Mouse (Mus musculus) cerebellum, adult 2 months (tissue): ENCODE measurements around the gene Abhd6. TPM values are rescaled to one million over a fixed set of nuclear protein-coding genes. Genes with fewer than 3 reads are reported as not detected.
A peak's percentile ranks its signal among the peaks of the same experiment; 100 is the strongest.

Source experiments
- DNase-seq, 2 experiments: peaks; one replicate each; pipeline ENCODE4 v3.0.0; 2021
- H3K27ac ChIP-seq: fragments of 200-500 bp; 2 replicates; pipeline ENCODE4 v1.5.1; 2012; ENCODE audit warnings: low read length, control low read depth, inconsistent platforms; ENCODE audit not compliant: insufficient read depth
- H3K27me3 ChIP-seq: fragments of 200-500 bp; 2 replicates; pipeline ENCODE4 v1.6.1; 2012; ENCODE audit warnings: inconsistent platforms, mild to moderate bottlenecking, low read length, moderate library complexity; ENCODE audit not compliant: control insufficient read depth, insufficient read depth
- H3K4me1 ChIP-seq: fragments of 200-500 bp; 2 replicates; pipeline ENCODE4 v1.6.1; 2011; ENCODE audit warnings: low read length; ENCODE audit not compliant: control insufficient read depth, insufficient read depth
- H3K4me3 ChIP-seq: fragments of 200-500 bp; replicated peaks from 2 replicates; pipeline ENCODE3; 2011; ENCODE audit warnings: mild to moderate bottlenecking, low read depth, low read length, control low read depth; ENCODE audit not compliant: insufficient read depth
- CTCF ChIP-seq: fragments of 200-500 bp; IDR thresholded peaks from 2 replicates; pipeline ENCODE4 v1.5.1; 2011; ENCODE audit warnings: low read depth, mild to moderate bottlenecking, control low read depth, low read length, moderate library complexity, borderline replicate concordance; ENCODE audit not compliant: insufficient read depth
- POLR2A ChIP-seq: fragments of 200-500 bp; IDR thresholded peaks from 2 replicates; pipeline ENCODE4 v1.6.1; 2011; ENCODE audit warnings: low read length, control low read depth, borderline replicate concordance; ENCODE audit not compliant: insufficient read depth
- WGBS: fragments of 180-500 bp; shearing (Covaris S2); methylation state at CpG from one replicate; pipeline ENCODE4 v1.1.7; 2018; 5-methylcytosine and 5-hydroxymethylcytosine counted together
- polyA plus RNA-seq: library from polyadenylated mRNA; depleted of rRNA; stranded (reverse); fragments of >200 nt; gene quantifications from 2 replicates; pipeline ENCODE4 v1.2.3, GENCODE M21; 2012

Gene Abhd6
- polyA plus RNA-seq, 1 experiment, result 59.1 TPM

DNA sequence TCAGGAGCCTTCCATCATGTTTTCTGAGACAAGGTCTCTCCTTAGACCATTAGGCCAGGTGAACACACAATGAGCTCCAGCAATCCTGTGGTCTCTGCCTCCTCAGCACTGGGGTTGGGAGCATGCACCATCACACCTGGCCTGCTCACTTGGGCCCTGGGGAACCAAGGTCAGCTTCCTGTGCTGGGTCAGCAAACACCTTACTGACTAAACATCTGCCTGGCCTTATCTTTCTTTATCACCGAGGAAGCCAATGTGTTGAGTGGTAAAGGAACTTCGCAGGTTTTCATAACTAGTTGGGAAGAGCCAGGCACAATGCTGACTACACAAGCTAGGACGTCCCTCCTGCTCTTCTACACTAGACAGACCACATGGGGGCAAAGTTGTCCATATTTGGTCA, 12.7 kb upstream of the Abhd6 start:
- 81% methylated on average over 3 of the region's 3 CpGs for WGBS

DNA sequence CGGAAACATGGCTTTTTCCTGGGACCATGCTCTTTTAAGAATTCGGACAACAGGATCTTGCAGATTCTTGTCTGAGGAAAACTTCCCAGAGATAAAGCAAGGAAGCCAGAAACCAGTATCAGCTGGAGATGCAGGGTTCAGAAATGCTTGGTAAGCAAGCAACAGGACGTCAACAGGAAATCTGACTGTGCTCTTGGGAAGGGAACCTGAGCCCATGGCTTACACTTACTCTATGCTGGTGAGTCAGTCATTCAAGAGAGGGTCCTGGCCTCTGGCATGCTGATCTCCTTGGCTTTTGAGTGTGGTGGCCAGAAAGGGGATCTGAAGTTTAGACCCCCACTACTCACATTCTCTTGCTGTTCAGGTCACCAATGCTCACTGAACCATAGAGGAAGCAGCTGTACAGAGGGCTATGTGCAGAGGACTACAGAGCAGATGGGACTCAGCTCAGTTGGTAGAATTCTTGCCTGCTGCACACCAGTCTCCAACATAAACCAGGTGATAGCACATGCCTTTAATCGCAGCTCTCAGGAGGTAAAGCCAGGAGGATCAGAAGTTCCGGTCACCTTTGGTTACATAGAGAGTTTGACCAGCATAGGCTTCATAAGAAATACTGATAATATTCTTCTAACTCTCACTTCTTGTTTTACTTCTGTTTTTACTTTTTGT, 11.5 kb upstream of the Abhd6 start:
- no peaks in the 10 kb centered on the region for H3K27me3 ChIP-seq
- TF ChIP-seq POLR2A (no peak), CTCF (no peak)
- H3K27ac ChIP-seq, result no peak overlapping the region
- no peak overlapping the region for H3K4me3 ChIP-seq
- no peaks in the 10 kb centered on the region for H3K4me1 ChIP-seq
- DNase-seq, result no peak
- WGBS, result 66% methylated on average over 5 of the region's 5 CpGs

More for the DNA sequence above, 12.7 kb upstream of the Abhd6 start:
- Histone ChIP-seq H3K27me3 (no peaks in the 10 kb centered on the region), H3K4me3 (no peak overlapping the region), H3K27ac (no peak overlapping the region), H3K4me1 (no peaks in the 10 kb centered on the region)
- no peak for TF ChIP-seq POLR2A
- TF ChIP-seq CTCF, result no peak
- no peak for DNase-seq

DNA sequence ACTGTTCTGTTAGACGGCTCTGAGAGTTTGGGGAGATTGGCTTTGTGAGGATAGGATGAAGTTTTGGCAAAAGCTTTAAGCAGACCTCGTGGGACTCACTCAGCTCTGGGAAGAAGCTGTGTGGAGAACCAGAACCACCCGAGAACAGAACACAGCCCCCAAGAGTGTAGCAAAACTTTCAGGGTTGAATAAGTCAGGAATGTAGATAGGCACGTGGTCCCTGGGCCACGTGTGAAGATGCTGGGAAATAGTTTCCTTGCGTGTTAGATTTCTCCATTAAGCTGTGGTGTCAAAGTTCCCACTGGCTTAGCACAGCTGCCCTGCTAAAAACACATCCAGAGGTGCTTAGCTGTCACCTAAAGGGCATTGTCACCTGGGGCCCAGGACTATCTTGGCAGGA, 10.5 kb upstream of the Abhd6 start:
- no peak for TF ChIP-seq CTCF
- TF ChIP-seq POLR2A, result no peak
- WGBS, result 62% methylated on average over 6 of the region's 6 CpGs

DNA sequence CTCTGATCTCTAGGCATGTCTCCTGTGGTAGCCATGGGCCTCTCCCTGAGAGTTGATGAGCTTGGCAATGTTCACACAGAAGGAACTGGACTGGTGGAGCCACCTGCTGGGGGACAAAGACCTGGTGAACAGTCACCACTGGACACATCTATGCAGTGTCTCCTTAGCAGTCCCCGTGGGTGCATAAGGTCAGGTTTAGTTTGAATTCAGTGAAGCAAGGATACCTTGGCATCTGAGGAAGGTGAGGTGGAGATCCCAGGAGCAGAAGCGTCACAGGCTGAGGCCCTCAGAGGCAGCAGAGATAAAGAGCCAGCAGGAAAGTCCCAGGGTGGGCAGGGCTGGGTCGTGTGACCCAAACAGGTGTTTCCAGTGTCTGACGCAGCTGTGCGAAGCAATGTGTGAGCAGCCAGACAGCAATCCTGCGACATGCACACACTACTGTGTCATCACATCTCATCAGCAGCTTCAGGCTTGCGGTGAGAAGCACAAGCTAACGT, 8.4 kb upstream of the Abhd6 start, which contains the start of gene Dnase1l3:
Dnase1l3 (minus strand) TSS at position 303 of the 497 bp plus-strand sequence.
- Histone ChIP-seq H3K4me1 (no peaks in the 10 kb centered on the region), H3K27ac (no peak within 1 kb of the TSS), H3K27me3 (no peaks in the 10 kb centered on the region), H3K4me3 (no peak within 1 kb of the TSS)
- 80% methylated on average over 8 of the region's 8 CpGs for WGBS
- TF ChIP-seq POLR2A, result no peak
- no peak for TF ChIP-seq CTCF
- no peak for DNase-seq

More for the DNA sequence above, 10.5 kb upstream of the Abhd6 start:
- no peaks in the 10 kb centered on the region for H3K4me1 ChIP-seq
- H3K27me3 ChIP-seq, result no peaks in the 10 kb centered on the region
- H3K4me3 ChIP-seq, result no peak overlapping the region
- DNase-seq, result no peak
- no peak overlapping the region for H3K27ac ChIP-seq

DNA sequence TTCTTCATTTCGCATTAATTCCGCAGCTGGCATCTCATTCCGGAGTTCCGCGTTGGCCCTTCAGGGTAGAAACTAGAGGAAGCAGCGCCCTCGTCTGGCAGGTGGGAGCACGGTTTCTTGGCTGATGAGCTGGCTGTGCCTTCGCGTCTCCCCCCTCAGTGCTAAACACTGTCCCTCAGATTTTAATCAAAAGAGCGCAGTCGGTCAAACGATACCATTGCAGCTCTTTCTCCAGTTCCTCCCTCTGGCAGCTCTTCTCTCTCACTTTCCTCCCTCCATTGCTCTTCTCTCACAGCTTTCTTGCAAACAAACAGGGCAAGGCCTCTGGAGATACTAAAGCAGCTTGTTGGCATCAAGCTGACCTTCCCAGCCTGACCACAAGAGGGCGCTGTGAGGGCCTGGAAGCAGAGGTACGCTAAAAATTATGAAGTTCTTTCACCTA, 5.4 kb upstream of the Abhd6 start:
- DNase-seq, result peak; percentile 88 to 93
- no peaks in the 10 kb centered on the region for H3K27me3 ChIP-seq
- TF ChIP-seq POLR2A (no peak), CTCF (peak; percentile 79)
- no peaks in the 10 kb centered on the region for H3K4me1 ChIP-seq
- WGBS, result 2% methylated on average over 15 of the region's 15 CpGs
- H3K27ac ChIP-seq, result no peak overlapping the region
- peak overlapping the region; percentile 9 for H3K4me3 ChIP-seq

DNA sequence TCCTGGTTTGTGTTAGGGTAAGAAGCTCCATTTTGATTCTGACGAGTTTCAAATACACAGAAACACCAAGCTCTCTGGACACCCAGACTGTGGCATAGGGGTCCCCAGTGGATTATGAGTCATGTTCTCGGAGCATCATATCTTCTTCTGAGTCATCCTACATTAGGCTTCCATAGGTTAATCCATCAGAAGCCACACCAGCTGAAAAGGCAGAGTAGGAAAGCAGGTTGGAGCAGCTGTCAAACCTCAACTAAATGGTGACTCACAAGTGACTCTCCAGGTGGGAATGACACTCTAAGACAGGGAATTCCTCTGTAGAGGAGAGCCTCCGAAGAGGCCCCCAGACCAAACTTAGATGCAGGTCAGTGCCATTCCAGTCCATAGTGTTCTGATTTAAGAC, 3.7 kb upstream of the Abhd6 start:
- 86% methylated on average over 3 of the region's 3 CpGs for WGBS

DNA sequence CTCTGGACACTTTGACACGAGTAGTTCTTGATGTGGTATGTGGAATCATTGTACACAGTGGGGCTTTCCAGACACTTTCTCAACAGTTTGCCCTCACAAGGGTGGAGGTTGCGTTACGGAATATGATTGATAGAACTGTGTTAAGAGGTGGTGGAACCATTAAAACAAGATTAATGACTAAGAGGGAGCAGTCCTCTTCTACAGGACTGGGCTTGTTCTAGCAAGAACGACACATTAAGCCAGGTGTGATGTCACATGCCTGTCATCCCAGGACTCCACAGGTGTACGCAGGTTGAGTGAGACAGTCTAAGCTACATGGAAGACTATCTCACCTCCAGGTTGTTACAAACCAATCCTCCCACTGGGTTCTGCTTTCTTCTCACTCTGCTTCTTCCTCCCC, 3.3 kb upstream of the Abhd6 start:
- WGBS, result 87% methylated on average over 5 of the region's 5 CpGs
- DNase-seq, result no peak
- H3K27ac ChIP-seq, result no peak overlapping the region
- H3K4me3 ChIP-seq, result no peak overlapping the region
- H3K27me3 ChIP-seq, result no peaks in the 10 kb centered on the region
- no peak for TF ChIP-seq POLR2A
- TF ChIP-seq CTCF, result no peak
- H3K4me1 ChIP-seq, result no peaks in the 10 kb centered on the region

More for the DNA sequence above, 3.7 kb upstream of the Abhd6 start:
- no peak for DNase-seq
- no peaks in the 10 kb centered on the region for H3K27me3 ChIP-seq
- H3K27ac ChIP-seq, result no peak overlapping the region
- TF ChIP-seq POLR2A (no peak), CTCF (no peak)
- no peaks in the 10 kb centered on the region for H3K4me1 ChIP-seq
- H3K4me3 ChIP-seq, result no peak overlapping the region

DNA sequence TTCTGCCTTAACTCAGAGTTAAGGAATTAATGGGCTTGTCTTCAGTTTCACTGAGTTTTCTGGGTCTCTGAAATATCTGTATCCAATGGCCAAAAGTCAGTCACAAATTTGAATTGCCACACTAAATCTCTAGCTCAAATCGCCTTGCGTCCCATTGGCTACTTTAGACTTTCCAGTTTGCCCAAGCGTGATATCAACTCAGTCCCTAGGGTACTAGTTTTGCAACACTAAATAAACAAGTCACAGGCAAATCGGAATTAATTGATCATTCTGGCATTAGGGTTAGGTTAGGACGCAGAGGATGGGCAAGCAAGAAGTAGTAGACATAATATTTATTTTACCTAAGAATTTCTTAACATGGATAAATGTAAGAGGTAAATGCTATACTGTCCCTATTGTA, 2.5 kb upstream of the Abhd6 start:
- Histone ChIP-seq H3K4me3 (no peak overlapping the region), H3K27ac (no peak overlapping the region), H3K4me1 (no peaks in the 10 kb centered on the region), H3K27me3 (no peaks in the 10 kb centered on the region)
- WGBS, result 92% methylated on average over 5 of the region's 5 CpGs
- DNase-seq, result no peak
- TF ChIP-seq CTCF, result no peak
- no peak for TF ChIP-seq POLR2A
